ENCODE assay signal across 11 mouse cellular contexts in genomic region chr4:123247147-123247880, GRCm38 (mm10). TPM values are rescaled to one million over a fixed set of nuclear protein-coding genes. Genes with fewer than 3 reads are reported as not detected.
DNase-seq lines count a peak whose midpoint lies in the region; ATAC-seq and TF ChIP-seq lines count a peak whose summit lies in the region.
"Had no signal": no experiment of that assay in that cellular context is flagged by ENCODE, and none has a peak within 500 bp of the region (broad histone marks: within the 10 kb centered on the region; RNA-seq: fewer than 3 reads in every experiment).

No protein-coding gene starts in this region.

- H3K27ac ChIP-seq in embryonic facial prominence, embryonic 15.5 days (replicated peaks), result no peak overlapping the region; the same call in 1 of the 2 replicates
- peak overlapping the region; percentile 56 for H3K27ac ChIP-seq in lung, embryonic 16.5 days (ENCODE audit: low read length)
- H3K27ac ChIP-seq in midbrain, postnatal 0 days (ENCODE audit: low read depth, low read length), result no peak overlapping the region
- H3K27ac ChIP-seq in thymus, adult 2 months (ENCODE audit: control insufficient read depth, insufficient read depth, low read length), result no peak overlapping the region
- H3K27ac ChIP-seq: forebrain, embryonic 15.5 days; midbrain, embryonic 13.5 days had no signal

- H3K36me3 ChIP-seq in embryonic facial prominence, embryonic 15.5 days, result no peaks in the 10 kb centered on the region
- no peaks in the 10 kb centered on the region for H3K36me3 ChIP-seq in lung, embryonic 16.5 days (ENCODE audit: control insufficient read depth, insufficient read depth, low read length)
- H3K36me3 ChIP-seq in midbrain, postnatal 0 days (ENCODE audit: insufficient read depth, low read length), result no peaks in the 10 kb centered on the region
- no peaks in the 10 kb centered on the region for H3K36me3 ChIP-seq in thymus, adult 2 months (ENCODE audit: control insufficient read depth, insufficient read depth, low read length)
- H3K36me3 ChIP-seq: forebrain, embryonic 15.5 days; midbrain, embryonic 13.5 days had no signal

- H3K27me3 ChIP-seq in embryonic facial prominence, embryonic 15.5 days, result no peaks in the 10 kb centered on the region
- no peaks in the 10 kb centered on the region for H3K27me3 ChIP-seq in lung, embryonic 16.5 days (ENCODE audit: control insufficient read depth, insufficient read depth, low read depth, low read length)
- no peaks in the 10 kb centered on the region for H3K27me3 ChIP-seq in midbrain, postnatal 0 days (ENCODE audit: insufficient read depth, low read length)
- H3K27me3 ChIP-seq in thymus, adult 2 months (ENCODE audit: control insufficient read depth, insufficient read depth, low read length), result no peaks in the 10 kb centered on the region
- H3K27me3 ChIP-seq: forebrain, embryonic 15.5 days had no signal

- ATAC-seq in embryonic facial prominence, embryonic 15.5 days (ENCODE audit: insufficient number of reproducible peaks, low FRiP score, low TSS enrichment, low read depth), result peak; percentile 13; the same call in 1 of the 2 replicates
- peak; percentile 91 for ATAC-seq in lung, embryonic 16.5 days (ENCODE audit: low read depth)
- no peak for ATAC-seq in midbrain, postnatal 0 days (ENCODE audit: low FRiP score)
- ATAC-seq: forebrain, embryonic 15.5 days; midbrain, embryonic 13.5 days had no signal

- no peak overlapping the region for H3K4me2 ChIP-seq in embryonic facial prominence, embryonic 15.5 days (replicated peaks)
- no peak overlapping the region for H3K4me2 ChIP-seq in lung, embryonic 16.5 days (ENCODE audit: low read depth, low read length)
- no peak overlapping the region for H3K4me2 ChIP-seq in midbrain, postnatal 0 days (ENCODE audit: low read depth, low read length, poor library complexity, severe bottlenecking)
- H3K4me2 ChIP-seq: forebrain, embryonic 15.5 days; midbrain, embryonic 13.5 days had no signal

- H3K4me1 ChIP-seq in embryonic facial prominence, embryonic 15.5 days, result peaks cover 8% of the 10 kb centered on the region
- H3K4me1 ChIP-seq in lung, embryonic 16.5 days (replicated peaks; ENCODE audit: control insufficient read depth, insufficient read depth, low read length), result peaks cover 12% of the 10 kb centered on the region
- H3K4me1 ChIP-seq in midbrain, postnatal 0 days (ENCODE audit: insufficient read depth, low read length), result no peaks in the 10 kb centered on the region
- no peaks in the 10 kb centered on the region for H3K4me1 ChIP-seq in thymus, adult 2 months (replicated peaks; ENCODE audit: control insufficient read depth, insufficient read depth, low read length)
- H3K4me1 ChIP-seq: forebrain, embryonic 15.5 days; midbrain, embryonic 13.5 days had no signal

- no peak for TF ChIP-seq CTCF in midbrain, postnatal 0 days (IDR thresholded peaks at IDR 0.05)
- TF ChIP-seq CTCF in thymus, adult 2 months (IDR thresholded peaks at IDR 0.05; ENCODE audit: borderline replicate concordance, control insufficient read depth, extremely low read depth, insufficient read depth, low read length, poor library complexity), result no peak

- WGBS in embryonic facial prominence, embryonic 15.5 days, result 29% methylated on average over 7 of the region's 7 CpGs
- WGBS in lung, embryonic 16.5 days, result 34% methylated on average over 7 of the region's 7 CpGs
- 65% methylated on average over 7 of the region's 7 CpGs for WGBS in midbrain, postnatal 0 days
- 94% methylated on average over 7 of the region's 7 CpGs for WGBS in thymus, adult 2 months

- H3K9me3 ChIP-seq in embryonic facial prominence, embryonic 15.5 days (replicated peaks), result no peaks in the 10 kb centered on the region
- no peaks in the 10 kb centered on the region for H3K9me3 ChIP-seq in lung, embryonic 16.5 days (ENCODE audit: control insufficient read depth, low read length)
- H3K9me3 ChIP-seq in midbrain, postnatal 0 days (ENCODE audit: low read length), result no peaks in the 10 kb centered on the region
- H3K9me3 ChIP-seq: forebrain, embryonic 15.5 days; midbrain, embryonic 13.5 days had no signal

- no peak overlapping the region for H3K4me3 ChIP-seq in embryonic facial prominence, embryonic 15.5 days (replicated peaks)
- no peak overlapping the region for H3K4me3 ChIP-seq in lung, embryonic 16.5 days (ENCODE audit: low read length)
- no peak overlapping the region for H3K4me3 ChIP-seq in midbrain, postnatal 0 days (ENCODE audit: low read depth, low read length)
- H3K4me3 ChIP-seq in thymus, adult 2 months (ENCODE audit: control insufficient read depth, insufficient read depth, low read length), result no peak overlapping the region
- H3K4me3 ChIP-seq: forebrain, embryonic 15.5 days; midbrain, embryonic 13.5 days had no signal

- H3K9ac ChIP-seq in embryonic facial prominence, embryonic 15.5 days, result no peak overlapping the region
- no peak overlapping the region for H3K9ac ChIP-seq in lung, embryonic 16.5 days (ENCODE audit: low read length)
- H3K9ac ChIP-seq in midbrain, postnatal 0 days (replicated peaks; ENCODE audit: low read length, poor library complexity, severe bottlenecking), result no peak overlapping the region
- H3K9ac ChIP-seq: forebrain, embryonic 15.5 days; midbrain, embryonic 13.5 days had no signal

- TF ChIP-seq POLR2A in thymus, adult 2 months (IDR thresholded peaks at IDR 0.05; ENCODE audit: control insufficient read depth, extremely low read depth, insufficient read depth, low read length, poor library complexity), result no peak

- DNase-seq in embryo, embryonic 11 days, result peak; percentile 39
- no peak for DNase-seq in embryo, embryonic 10 days (ENCODE audit: low spot score)
- peak; percentile 71 for DNase-seq in heart, postnatal 4 days
- no peak for DNase-seq in right cerebral cortex, postnatal 36 days (ENCODE audit: low spot score in 2 of 2)
- DNase-seq in midbrain, postnatal 0 days (ENCODE audit: low spot score), result no peak
- no peak for DNase-seq in thymus, adult 2 months
- DNase-seq: cerebellum, adult 11-12 months had no signal

RNA-seq across cellular contexts. Expression of gene Heyl, which starts 14.0 kb away (rescaled TPM):
- polyA plus RNA-seq in embryonic facial prominence, embryonic 15.5 days (2015; fragmentation: Nextera tagmentation; extraction: Ambion mirVana), result 15.6 and 16.8 TPM in 2 replicates
- total RNA-seq in heart, postnatal 4 days (2021), result 10 to 100 TPM; 26.9 to 28.3 TPM
- 26.2 and 31.8 TPM in 2 replicates for polyA plus RNA-seq in lung, embryonic 16.5 days (2015; fragmentation: Nextera tagmentation; extraction: Ambion mirVana)
- total RNA-seq in midbrain, postnatal 0 days (2014; rRNA removed), result 2.9 and 5.0 TPM in 2 replicates
- 4.7 and 5.1 TPM in 2 replicates for polyA plus RNA-seq in midbrain, postnatal 0 days (2015; fragmentation: Nextera tagmentation; extraction: Ambion mirVana)
- 4.1 and 4.3 TPM in 2 replicates for polyA plus RNA-seq in thymus, adult 2 months (2012; rRNA removed)

RNA-seq across cellular contexts. Expression of gene Pabpc4, which starts 14.8 kb away (rescaled TPM):
- polyA plus RNA-seq in embryonic facial prominence, embryonic 15.5 days (2015; fragmentation: Nextera tagmentation; extraction: Ambion mirVana), result 37.5 and 45.0 TPM in 2 replicates
- 100 to 1,000 TPM; 246 to 255 TPM for total RNA-seq in heart, postnatal 4 days (2021)
- 25.4 and 28.2 TPM in 2 replicates for polyA plus RNA-seq in lung, embryonic 16.5 days (2015; fragmentation: Nextera tagmentation; extraction: Ambion mirVana)
- total RNA-seq in midbrain, postnatal 0 days (2014; rRNA removed), result 85.4 and 88.6 TPM in 2 replicates
- 23.5 and 25.0 TPM in 2 replicates for polyA plus RNA-seq in midbrain, postnatal 0 days (2015; fragmentation: Nextera tagmentation; extraction: Ambion mirVana)
- 146 and 174 TPM in 2 replicates for polyA plus RNA-seq in thymus, adult 2 months (2012; rRNA removed)

RNA-seq across cellular contexts. Expression of gene Nt5c1a, which starts 46.0 kb away (rescaled TPM):
- not detected in 2 replicates for polyA plus RNA-seq in embryonic facial prominence, embryonic 15.5 days (2015; fragmentation: Nextera tagmentation; extraction: Ambion mirVana)
- 10 to 100 TPM; 21.3 to 24.6 TPM for total RNA-seq in heart, postnatal 4 days (2021)
- polyA plus RNA-seq in lung, embryonic 16.5 days (2015; fragmentation: Nextera tagmentation; extraction: Ambion mirVana), result 0.18 TPM in 1 of 2 replicates, not detected in the other
- 1.9 and 2.4 TPM in 2 replicates for total RNA-seq in midbrain, postnatal 0 days (2014; rRNA removed)
- polyA plus RNA-seq in midbrain, postnatal 0 days (2015; fragmentation: Nextera tagmentation; extraction: Ambion mirVana), result 0.33 and 0.45 TPM in 2 replicates
- polyA plus RNA-seq in thymus, adult 2 months (2012; rRNA removed), result 0.14 and 1.3 TPM in 2 replicates
- polyA plus RNA-seq: forebrain, embryonic 15.5 days; midbrain, embryonic 13.5 days had no signal

Comparison
In these comparisons a context has a peak if more than half of its experiments do, and no peak if none do; other contexts are left out.
1. DNase-seq: peak in embryo, embryonic 11 days (single experiment) and heart, postnatal 4 days (single experiment); none in embryo, embryonic 10 days (single experiment), right cerebral cortex, postnatal 36 days (0 of 2), midbrain, postnatal 0 days (single experiment) and thymus, adult 2 months (single experiment).